Comparison of ENCODE assay signal across 25 mouse cellular contexts in genomic region chr12:84304101-84304500, GRCm38 (mm10). TPM values are rescaled to one million over a fixed set of nuclear protein-coding genes. Genes with fewer than 3 reads are reported as not detected.
DNase-seq lines count a peak whose midpoint lies in the region; ATAC-seq and TF ChIP-seq lines count a peak whose summit lies in the region.
"Had no signal": no experiment of that assay in that cellular context is flagged by ENCODE, and none has a peak within 500 bp of the region (broad histone marks: within the 10 kb centered on the region; RNA-seq: fewer than 3 reads in every experiment).

No protein-coding gene starts in this region.

- no peak for TF ChIP-seq POLR2A in small intestine, adult 2 months (IDR thresholded peaks at IDR 0.05; ENCODE audit: low read depth, low read length)

- no peaks in the 10 kb centered on the region for H3K9me3 ChIP-seq in heart, embryonic 10.5 days
- H3K9me3 ChIP-seq in liver, postnatal 0 days (ENCODE audit: low read length), result no peaks in the 10 kb centered on the region
- H3K9me3 ChIP-seq in liver, embryonic 12.5 days (replicated peaks), result no peaks in the 10 kb centered on the region
- H3K9me3 ChIP-seq: forebrain, embryonic 10.5 days; forebrain, embryonic 13.5 days; heart, embryonic 12.5 days; heart, embryonic 15.5 days; hindbrain, embryonic 10.5 days; hindbrain, embryonic 13.5 days had no signal

- no peaks in the 10 kb centered on the region for H3K27me3 ChIP-seq in heart, embryonic 10.5 days (ENCODE audit: insufficient read depth, poor library complexity, severe bottlenecking)
- no peaks in the 10 kb centered on the region for H3K27me3 ChIP-seq in liver, postnatal 0 days (ENCODE audit: insufficient read depth, low read length)
- H3K27me3 ChIP-seq in liver, embryonic 12.5 days (replicated peaks), result no peaks in the 10 kb centered on the region
- H3K27me3 ChIP-seq in small intestine, adult 2 months (ENCODE audit: control insufficient read depth, insufficient read depth, low read length), result no peaks in the 10 kb centered on the region
- H3K27me3 ChIP-seq: forebrain, embryonic 13.5 days; heart, embryonic 12.5 days; heart, embryonic 15.5 days; hindbrain, embryonic 13.5 days; Patski had no signal

- no peaks in the 10 kb centered on the region for H3K4me1 ChIP-seq in heart, embryonic 10.5 days
- no peaks in the 10 kb centered on the region for H3K4me1 ChIP-seq in liver, postnatal 0 days (ENCODE audit: insufficient read depth)
- peaks cover 7% of the 10 kb centered on the region for H3K4me1 ChIP-seq in liver, embryonic 12.5 days
- peaks cover 13% of the 10 kb centered on the region; the same call in 1 of the 2 replicates for H3K4me1 ChIP-seq in small intestine, adult 2 months (ENCODE audit: control insufficient read depth, insufficient read depth, insufficient read length, low read length)
- H3K4me1 ChIP-seq: forebrain, embryonic 10.5 days; forebrain, embryonic 13.5 days; heart, embryonic 12.5 days; heart, embryonic 15.5 days; hindbrain, embryonic 10.5 days; hindbrain, embryonic 13.5 days had no signal

- H3K4me2 ChIP-seq in liver, postnatal 0 days (ENCODE audit: low read depth, low read length), result no peak overlapping the region
- H3K4me2 ChIP-seq in liver, embryonic 12.5 days, result no peak overlapping the region
- H3K4me2 ChIP-seq: forebrain, embryonic 13.5 days; heart, embryonic 12.5 days; heart, embryonic 15.5 days; hindbrain, embryonic 13.5 days had no signal

- no peak overlapping the region for H3K4me3 ChIP-seq in heart, embryonic 10.5 days
- H3K4me3 ChIP-seq in liver, postnatal 0 days (ENCODE audit: low read depth, low read length), result no peak overlapping the region
- H3K4me3 ChIP-seq in liver, embryonic 12.5 days, result no peak overlapping the region
- no peak overlapping the region for H3K4me3 ChIP-seq in small intestine, adult 2 months (ENCODE audit: low read depth, low read length)
- H3K4me3 ChIP-seq: forebrain, embryonic 10.5 days; forebrain, embryonic 13.5 days; heart, embryonic 12.5 days; heart, embryonic 15.5 days; hindbrain, embryonic 10.5 days; hindbrain, embryonic 13.5 days had no signal

- 92% methylated on average over 5 of the region's 5 CpGs for WGBS in heart, embryonic 10.5 days
- 58% methylated on average over 5 of the region's 5 CpGs for WGBS in liver, postnatal 0 days (ENCODE audit: insufficient replicate concordance)
- whole genome bisulfite sequencing in liver, embryonic 12.5 days (ENCODE audit: insufficient replicate concordance), result 83% methylated on average over 5 of the region's 5 CpGs
- 33% methylated on average over 5 of the region's 5 CpGs for WGBS in small intestine, adult 2 months

- peak; percentile 90 for ATAC-seq in liver, postnatal 0 days
- ATAC-seq in liver, embryonic 12.5 days, result no peak
- ATAC-seq: forebrain, embryonic 13.5 days; forebrain, embryonic 16.5 days; hindbrain, embryonic 16.5 days; Patski had no signal

- H3K27ac ChIP-seq in heart, embryonic 10.5 days, result no peak overlapping the region
- peak overlapping the region; percentile 76 for H3K27ac ChIP-seq in liver, postnatal 0 days (ENCODE audit: low read depth)
- no peak overlapping the region for H3K27ac ChIP-seq in liver, embryonic 12.5 days
- peak overlapping the region; percentile 93 for H3K27ac ChIP-seq in small intestine, adult 2 months (ENCODE audit: insufficient read depth, low read depth, low read length)
- H3K27ac ChIP-seq: forebrain, embryonic 10.5 days; forebrain, embryonic 13.5 days; heart, embryonic 15.5 days; hindbrain, embryonic 10.5 days; hindbrain, embryonic 13.5 days had no signal

- H3K9ac ChIP-seq in liver, postnatal 0 days (replicated peaks), result no peak overlapping the region
- H3K9ac ChIP-seq in liver, embryonic 12.5 days, result no peak overlapping the region
- H3K9ac ChIP-seq: forebrain, embryonic 13.5 days; heart, embryonic 12.5 days; heart, embryonic 15.5 days; hindbrain, embryonic 13.5 days had no signal

- TF ChIP-seq EP300 in liver, postnatal 0 days (IDR thresholded peaks at IDR 0.05; ENCODE audit: low read depth), result peak; percentile 25; the same call in 1 of the 2 replicates

- H3K36me3 ChIP-seq in heart, embryonic 10.5 days, result peaks cover 90% of the 10 kb centered on the region
- H3K36me3 ChIP-seq in liver, postnatal 0 days (replicated peaks; ENCODE audit: insufficient read depth, low read length), result peaks cover 59% of the 10 kb centered on the region
- H3K36me3 ChIP-seq in liver, embryonic 12.5 days, result peaks cover 82% of the 10 kb centered on the region
- H3K36me3 ChIP-seq in small intestine, adult 2 months (ENCODE audit: control insufficient read depth, insufficient read depth, low read length), result peaks cover 46% of the 10 kb centered on the region

- DNase-seq in heart, adult 11 months, result peak; percentile 74
- no peak for DNase-seq in heart, embryonic 10.5 days (ENCODE audit: low spot score)
- no peak for DNase-seq in liver, postnatal 0 days
- no peak for DNase-seq in lung, postnatal 36 days
- DNase-seq in right cerebral cortex, adult 18-20 months, result no peak
- DNase-seq: adrenal gland, adult 2 months; adrenal gland, postnatal 14 days; cerebellum, adult 11-12 months; cerebellum, adult 8-10 months; cerebellum, postnatal 10 days; gastrocnemius, postnatal 10 days; gastrocnemius, postnatal 36 days; heart, postnatal 10 days; heart, postnatal 36 days had no signal

- TF ChIP-seq CTCF in liver, postnatal 0 days (IDR thresholded peaks at IDR 0.05; ENCODE audit: low read depth), result no peak
- TF ChIP-seq CTCF in small intestine, adult 2 months (IDR thresholded peaks at IDR 0.05; ENCODE audit: extremely low read depth, insufficient read length, insufficient replicate concordance, low read depth, low read length), result no peak

RNA-seq across cellular contexts. Expression of gene Zfp410, which starts 12.6 kb away (rescaled TPM):
- polyA plus RNA-seq in heart, embryonic 10.5 days (2016; fragmentation: Nextera tagmentation; extraction: Ambion mirVana), result 67.0 and 77.1 TPM in 2 replicates
- 19.0 and 22.7 TPM in 2 replicates for polyA plus RNA-seq in liver, postnatal 0 days (2015; fragmentation: Nextera tagmentation; extraction: Ambion mirVana)
- 51.0 and 51.9 TPM in 2 replicates for polyA plus RNA-seq in liver, embryonic 12.5 days (2016; fragmentation: Nextera tagmentation; extraction: Ambion mirVana)
- 17.4 and 20.5 TPM in 2 replicates for polyA plus RNA-seq in small intestine, adult 2 months (2012; rRNA removed)

RNA-seq across cellular contexts. Expression of gene Ptgr2, which starts 19.1 kb away (rescaled TPM):
- 52.7 and 79.6 TPM in 2 replicates for polyA plus RNA-seq in heart, embryonic 10.5 days (2016; fragmentation: Nextera tagmentation; extraction: Ambion mirVana)
- 28.0 and 30.2 TPM in 2 replicates for polyA plus RNA-seq in liver, postnatal 0 days (2015; fragmentation: Nextera tagmentation; extraction: Ambion mirVana)
- 34.9 and 35.0 TPM in 2 replicates for polyA plus RNA-seq in liver, embryonic 12.5 days (2016; fragmentation: Nextera tagmentation; extraction: Ambion mirVana)
- polyA plus RNA-seq in small intestine, adult 2 months (2012; rRNA removed), result 2.4 and 6.7 TPM in 2 replicates

RNA-seq across cellular contexts. Expression of gene Coq6, which starts 57.4 kb away (rescaled TPM):
- polyA plus RNA-seq in heart, embryonic 10.5 days (2016; fragmentation: Nextera tagmentation; extraction: Ambion mirVana), result 53.7 and 74.2 TPM in 2 replicates
- 17.6 and 18.7 TPM in 2 replicates for polyA plus RNA-seq in liver, postnatal 0 days (2015; fragmentation: Nextera tagmentation; extraction: Ambion mirVana)
- 31.9 and 34.1 TPM in 2 replicates for polyA plus RNA-seq in liver, embryonic 12.5 days (2016; fragmentation: Nextera tagmentation; extraction: Ambion mirVana)
- polyA plus RNA-seq in small intestine, adult 2 months (2012; rRNA removed), result 26.3 and 29.9 TPM in 2 replicates

RNA-seq across cellular contexts. Expression of gene Fam161b, which starts 57.5 kb away (rescaled TPM):
- 4.4 and 4.7 TPM in 2 replicates for polyA plus RNA-seq in heart, embryonic 10.5 days (2016; fragmentation: Nextera tagmentation; extraction: Ambion mirVana)
- polyA plus RNA-seq in liver, postnatal 0 days (2015; fragmentation: Nextera tagmentation; extraction: Ambion mirVana), result 0.15 and 0.31 TPM in 2 replicates
- polyA plus RNA-seq in liver, embryonic 12.5 days (2016; fragmentation: Nextera tagmentation; extraction: Ambion mirVana), result 2.3 and 2.4 TPM in 2 replicates
- polyA plus RNA-seq in small intestine, adult 2 months (2012; rRNA removed), result 0.14 and 0.34 TPM in 2 replicates

Comparison
In these comparisons a context has a peak if more than half of its experiments do, and no peak if none do; other contexts are left out.
1. H3K27ac ChIP-seq: peak in liver, postnatal 0 days (single experiment) and small intestine, adult 2 months (single experiment); none in heart, embryonic 10.5 days (single experiment) and liver, embryonic 12.5 days (single experiment).